Mouse (Mus musculus) hindbrain, postnatal 0 days (tissue): ENCODE measurements around the gene Asb14. TPM values are rescaled to one million over a fixed set of nuclear protein-coding genes. Genes with fewer than 3 reads are reported as not detected.

Experiments used
- ATAC-seq: fragments of 200-750 bp; cut with Nextera tagmentation; 2 replicates; pipeline ENCODE4 v1.8.0; 2017; ENCODE audit warnings: mild to moderate bottlenecking, moderate TSS enrichment, moderate library complexity
- DNase-seq: peaks from one replicate; pipeline ENCODE4 v3.0.0-alpha.2; 2015; ENCODE audit warnings: low spot score
- H3K27ac ChIP-seq: fragments of 300-500 bp; sonication (generic); 2 replicates; pipeline ENCODE4 v1.5.1; 2014; ENCODE audit warnings: mild to moderate bottlenecking
- H3K27me3 ChIP-seq: fragments of 300-500 bp; sonication (generic); 2 replicates; pipeline ENCODE4 v1.6.1; 2014; ENCODE audit warnings: low read length, mixed read lengths; ENCODE audit not compliant: insufficient read depth
- H3K36me3 ChIP-seq: fragments of 300-500 bp; sonication (generic); 2 replicates; pipeline ENCODE4 v1.6.1; 2014; ENCODE audit warnings: low read length, mixed read lengths; ENCODE audit not compliant: insufficient read depth
- H3K4me1 ChIP-seq: fragments of 300-500 bp; sonication (generic); 2 replicates; pipeline ENCODE4 v1.6.1; 2014; ENCODE audit warnings: antibody characterized with exemption, low read length, mixed read lengths; ENCODE audit not compliant: insufficient read depth
- H3K4me2 ChIP-seq: fragments of 300-500 bp; sonication (generic); 2 replicates; pipeline ENCODE4 v1.6.1; 2014; ENCODE audit warnings: low read depth, mild to moderate bottlenecking, low read length, moderate library complexity, mixed read lengths
- H3K4me3 ChIP-seq: fragments of 300-500 bp; sonication (generic); 2 replicates; pipeline ENCODE4 v1.5.1; 2014; ENCODE audit warnings: low read length
- H3K9ac ChIP-seq: fragments of 300-500 bp; sonication (generic); replicated peaks from 2 replicates; pipeline ENCODE4 v1.6.1; 2014; ENCODE audit warnings: mild to moderate bottlenecking, low read length, moderate library complexity, mixed read lengths
- H3K9me3 ChIP-seq: fragments of 300-500 bp; sonication (generic); 2 replicates; pipeline ENCODE4 v1.6.1; 2016; ENCODE audit warnings: low read length, mixed read lengths
- CTCF ChIP-seq: IDR thresholded peaks from 2 replicates; pipeline ENCODE4 v1.5.1; 2016; ENCODE audit warnings: antibody characterized with exemption, control low read depth, low read depth
- WGBS: fragments of 180-500 bp; shearing (Covaris S2); extraction: QIAGEN DNeasy Blood & Tissue Kit; methylation state at CpG from one replicate; pipeline ENCODE4 v1.1.7; 2014; 5-methylcytosine and 5-hydroxymethylcytosine counted together
- polyA plus RNA-seq: library from polyadenylated mRNA; unstranded; fragments of >200 nt; fragmentation: Nextera tagmentation; extraction: Ambion mirVana; gene quantifications from 2 replicates; pipeline ENCODE4 v1.2.1, GENCODE M21; 2015
- total RNA-seq: library from RNA; depleted of rRNA; stranded (reverse); fragments of >200 nt; gene quantifications from 2 replicates; pipeline ENCODE4 v1.2.3, GENCODE M21; 2014; rRNA removed

Gene Asb14
- total RNA-seq, result not detected in 2 replicates
- polyA plus RNA-seq, result 0.13 and 0.29 TPM in 2 replicates

- Histone ChIP-seq H3K4me3 (no peak within 1 kb of the TSS), H3K9me3 (no peaks in the 10 kb centered on the region), H3K27me3 (no peaks in the 10 kb centered on the region), H3K4me1 (no peaks in the 10 kb centered on the region), H3K4me2 (no peak within 1 kb of the TSS), H3K36me3 (no peaks in the 10 kb centered on the region), H3K27ac (no peak within 1 kb of the TSS), H3K9ac (no peak within 1 kb of the TSS)
- DNase-seq (no peak), ATAC-seq (no peak)
- 91% methylated on average over 4 of the region's 4 CpGs for WGBS
- no peak for TF ChIP-seq CTCF
Observed at GRCm38 (mm10) chr14:26894392-26894791, at the start of gene Asb14. TSS of gene Asb14 (plus strand) at chr14:26894557.

- Histone ChIP-seq H3K9ac (no peak overlapping the region), H3K27ac (no peak overlapping the region), H3K4me3 (no peak overlapping the region), H3K4me2 (no peak overlapping the region), H3K36me3 (no peaks in the 10 kb centered on the region), H3K4me1 (no peaks in the 10 kb centered on the region), H3K9me3 (no peaks in the 10 kb centered on the region), H3K27me3 (no peaks in the 10 kb centered on the region)
- 79% methylated on average over 8 of the region's 8 CpGs for WGBS
- no peak for TF ChIP-seq CTCF
- ATAC-seq (no peak), DNase-seq (no peak)
Observed at GRCm38 (mm10) chr14:26853053-26853452, 41.3 kb upstream of the Asb14 start.

- 83% methylated on average over 2 of the region's 2 CpGs for WGBS
- no peaks in the 10 kb centered on the region for H3K9me3 ChIP-seq
- no peak overlapping the region for H3K4me2 ChIP-seq
- DNase-seq (no peak), ATAC-seq (no peak)
- H3K4me1 ChIP-seq, result no peaks in the 10 kb centered on the region
- no peak overlapping the region for H3K9ac ChIP-seq
- no peak for TF ChIP-seq CTCF
- no peak overlapping the region for H3K27ac ChIP-seq
- H3K4me3 ChIP-seq, result no peak overlapping the region
- no peaks in the 10 kb centered on the region for H3K36me3 ChIP-seq
- H3K27me3 ChIP-seq, result no peaks in the 10 kb centered on the region
Observed at GRCm38 (mm10) chr14:26854066-26854465, 40.3 kb upstream of the Asb14 start.

GRCm38 (mm10) chr14:26858364-26858763 is 36.0 kb upstream of the Asb14 start:
- Histone ChIP-seq H3K4me1 (no peaks in the 10 kb centered on the region), H3K4me3 (no peak overlapping the region), H3K27ac (no peak overlapping the region), H3K4me2 (no peak overlapping the region), H3K9me3 (no peaks in the 10 kb centered on the region), H3K36me3 (no peaks in the 10 kb centered on the region), H3K27me3 (no peaks in the 10 kb centered on the region), H3K9ac (no peak overlapping the region)
- 76% methylated on average over 2 of the region's 2 CpGs for WGBS
- DNase-seq (no peak), ATAC-seq (no peak)
- TF ChIP-seq CTCF, result no peak

- no peak overlapping the region for H3K4me2 ChIP-seq
- no peaks in the 10 kb centered on the region for H3K9me3 ChIP-seq
- H3K36me3 ChIP-seq, result no peaks in the 10 kb centered on the region
- TF ChIP-seq CTCF, result no peak
- no peak for ATAC-seq
- no peaks in the 10 kb centered on the region for H3K27me3 ChIP-seq
- no peak overlapping the region for H3K4me3 ChIP-seq
- H3K27ac ChIP-seq, result no peak overlapping the region
- DNase-seq, result no peak
- H3K4me1 ChIP-seq, result no peaks in the 10 kb centered on the region
- WGBS, result 85% methylated on average over 3 of the region's 3 CpGs
- H3K9ac ChIP-seq, result no peak overlapping the region
Observed at GRCm38 (mm10) chr14:26859024-26859423, 35.3 kb upstream of the Asb14 start.

GRCm38 (mm10) chr14:26867356-26867755 is 27.0 kb upstream of the Asb14 start:
- ATAC-seq (no peak), DNase-seq (no peak)
- Histone ChIP-seq H3K9ac (no peak overlapping the region), H3K36me3 (no peaks in the 10 kb centered on the region), H3K4me2 (no peak overlapping the region), H3K4me1 (no peaks in the 10 kb centered on the region), H3K27ac (no peak overlapping the region), H3K9me3 (no peaks in the 10 kb centered on the region), H3K4me3 (no peak overlapping the region), H3K27me3 (no peaks in the 10 kb centered on the region)
- no peak; the same call in 1 of the 2 replicates for TF ChIP-seq CTCF
- 68% methylated on average over 9 of the region's 9 CpGs for WGBS

GRCm38 (mm10) chr14:26868299-26868698 is 26.1 kb upstream of the Asb14 start:
- ATAC-seq, result no peak
- Histone ChIP-seq H3K27me3 (no peaks in the 10 kb centered on the region), H3K4me1 (no peaks in the 10 kb centered on the region), H3K27ac (no peak overlapping the region), H3K9me3 (no peaks in the 10 kb centered on the region), H3K36me3 (no peaks in the 10 kb centered on the region), H3K4me3 (no peak overlapping the region), H3K9ac (no peak overlapping the region), H3K4me2 (no peak overlapping the region)
- TF ChIP-seq CTCF, result no peak
- 80% methylated on average over 5 of the region's 5 CpGs for WGBS
- no peak for DNase-seq
